Mouse (Mus musculus) hematopoietic multipotent progenitor cell, adult 10-12 weeks (in vitro differentiated cells): ENCODE measurements around the gene Kifc5b. TPM values are rescaled to one million over a fixed set of nuclear protein-coding genes. Genes with fewer than 3 reads are reported as not detected.

ENCODE experiments used
- polyA plus RNA-seq: library from polyadenylated mRNA; stranded (reverse); fragments of >175 nt; gene quantifications from 2 replicates; pipeline ENCODE4 v1.2.3, GENCODE M21; 2012; ENCODE audit warnings: low replicate concordance

Gene Kifc5b
- polyA plus RNA-seq, result 7.0 and 12.9 TPM in 2 replicates

DNA sequence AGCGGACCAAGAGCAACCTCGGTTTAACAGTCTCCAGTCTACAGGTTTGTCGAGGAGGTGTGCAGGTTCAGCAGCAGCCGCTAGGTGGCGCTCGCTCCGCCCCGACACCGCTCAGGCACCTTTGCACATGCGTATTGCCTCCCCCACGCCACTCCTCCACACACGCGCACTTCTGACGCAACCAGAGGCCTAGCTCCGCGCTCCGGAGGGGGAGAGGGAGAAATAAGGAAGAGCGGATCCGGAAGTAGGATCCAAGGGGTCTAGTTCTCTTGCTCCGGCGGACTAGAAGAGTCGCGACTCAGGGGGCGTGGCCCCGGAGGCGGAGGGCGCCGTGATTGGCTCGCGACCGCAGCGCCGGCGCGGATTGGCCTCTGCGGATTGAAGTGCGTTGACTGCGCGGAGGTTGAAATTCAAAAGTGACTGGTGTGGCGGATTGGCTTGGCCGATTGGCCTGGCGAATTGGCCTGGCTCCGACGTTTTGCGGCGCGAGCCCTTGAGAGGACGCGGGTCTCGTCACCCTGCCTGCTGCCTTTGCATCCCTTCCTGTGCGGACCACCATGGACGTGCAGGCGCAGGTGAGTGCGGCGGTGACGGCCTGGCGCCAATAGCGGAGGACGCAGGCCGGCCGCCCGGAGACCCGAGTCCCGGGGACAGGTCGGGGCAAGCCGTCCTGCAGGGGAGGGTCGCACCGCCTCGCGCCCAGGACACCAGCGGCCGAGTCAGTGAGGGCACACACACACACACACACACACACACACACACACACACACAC is at the start of gene Kifc5b:
TSS of gene Kifc5b (plus strand) at position 381 of the 772 bp plus-strand sequence.

DNA sequence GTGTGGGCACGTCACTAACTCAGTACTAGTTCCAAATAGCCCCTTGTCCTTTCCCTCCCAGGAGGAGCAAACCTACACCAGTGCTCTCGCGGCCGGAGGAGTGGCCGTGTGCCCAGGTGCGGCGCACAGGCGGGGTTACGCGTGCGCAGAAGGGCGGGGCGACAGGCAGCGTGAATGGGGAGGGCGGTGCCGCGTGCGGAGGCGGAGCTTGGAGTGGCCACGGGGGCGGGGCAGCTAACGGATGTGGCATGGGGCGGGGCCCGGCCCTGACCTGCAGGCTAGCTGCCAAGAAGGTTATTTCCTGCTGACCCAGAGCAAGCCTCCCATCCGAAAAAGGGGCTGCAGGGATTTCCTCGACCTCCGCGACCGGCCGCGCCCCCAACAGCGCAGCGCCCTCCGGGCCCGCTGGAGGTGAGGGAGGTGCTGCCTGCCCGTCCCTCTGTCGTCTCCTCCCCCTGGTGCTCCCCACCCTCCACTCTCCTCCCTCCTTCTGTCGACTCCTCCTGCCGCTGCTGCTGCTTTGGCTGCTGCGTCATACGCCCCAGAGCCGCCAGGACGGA is 16.0 kb downstream of the Kifc5b start, which contains the start of gene Phf1:
TSS of gene Phf1 (plus strand) at position 214 of the 560 bp plus-strand sequence.

DNA sequence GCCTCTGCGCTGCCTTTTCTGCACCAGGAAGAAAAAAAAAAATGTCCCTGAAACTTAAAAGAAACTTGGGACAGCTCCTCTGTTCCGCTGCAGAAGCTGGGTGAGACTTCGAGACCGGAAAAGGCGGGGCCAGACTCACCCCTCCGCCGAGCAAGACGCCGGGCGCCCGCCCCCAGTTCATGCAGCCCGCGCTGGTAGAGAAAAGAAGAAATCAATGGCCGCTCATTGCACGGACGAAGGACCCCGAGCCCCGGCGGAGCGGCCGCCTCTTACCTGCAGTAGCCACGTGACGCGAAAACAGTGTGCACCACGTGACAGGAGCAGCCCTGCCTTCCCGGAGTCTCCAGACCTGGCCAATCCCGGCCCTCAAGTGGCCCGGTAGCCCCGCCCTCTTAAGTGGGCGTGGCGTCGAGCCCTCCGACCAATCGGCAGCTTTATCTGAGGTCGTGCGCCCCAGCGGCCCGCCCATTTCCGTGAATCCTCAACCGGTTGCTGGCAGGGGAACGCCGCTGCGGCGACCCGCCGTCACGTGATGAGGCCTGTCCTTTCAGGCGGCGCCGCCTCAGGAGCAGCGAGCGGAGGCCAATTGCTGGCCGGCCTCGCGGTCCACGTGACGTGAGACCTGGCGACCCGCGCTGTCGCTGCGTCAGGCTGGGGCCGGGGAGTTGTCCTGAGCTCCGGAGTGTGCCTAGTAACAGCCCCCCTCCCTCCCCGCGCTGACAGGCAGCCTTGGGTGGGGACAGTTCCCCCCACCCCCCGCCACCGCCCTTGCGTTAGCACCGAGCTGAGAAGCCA is 22.5 kb downstream of the Kifc5b start, which contains the start of gene Cuta:
TSS of gene Cuta (minus strand) at position 392 of the 795 bp plus-strand sequence.

DNA sequence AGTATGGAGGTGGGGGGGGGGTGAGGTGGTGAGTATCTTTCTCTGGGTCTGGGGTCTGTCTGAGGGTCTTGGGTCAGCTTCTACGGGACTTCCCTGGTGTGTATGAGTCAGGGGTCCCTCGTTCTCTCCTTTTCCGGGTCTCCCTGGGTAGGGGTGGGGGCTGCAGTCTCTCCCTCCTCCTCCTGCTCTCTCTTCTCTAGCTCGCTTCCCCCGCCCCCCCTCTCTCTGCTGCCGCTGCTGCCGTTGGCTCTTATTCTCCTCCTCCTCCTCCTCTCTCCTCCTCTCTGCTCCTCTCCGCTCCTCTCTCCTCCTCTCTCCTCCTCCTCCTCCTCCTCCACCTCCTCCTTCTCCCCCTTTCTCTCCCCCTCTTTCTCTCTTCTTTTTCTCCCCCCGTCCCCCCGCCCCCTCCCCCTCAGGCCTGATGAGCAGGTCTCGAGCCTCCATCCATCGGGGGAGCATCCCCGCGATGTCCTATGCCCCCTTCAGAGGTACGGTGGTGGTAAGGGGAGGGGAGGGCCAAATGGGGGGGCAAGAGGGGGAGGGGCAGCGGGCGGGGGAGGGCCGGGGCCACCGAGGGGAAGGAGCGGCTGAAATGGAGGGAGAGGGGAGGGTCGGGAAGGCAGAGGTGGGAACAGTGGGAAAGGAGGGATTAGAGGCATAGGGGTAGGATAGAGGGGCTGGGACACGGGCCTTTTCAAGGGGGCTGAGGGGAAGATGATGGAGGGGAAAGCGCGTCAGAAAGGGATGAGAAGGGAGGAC is 24.3 kb downstream of the Kifc5b start, which contains the start of gene Syngap1:
TSS of gene Syngap1 (plus strand) at position 223 of the 759 bp plus-strand sequence.

DNA sequence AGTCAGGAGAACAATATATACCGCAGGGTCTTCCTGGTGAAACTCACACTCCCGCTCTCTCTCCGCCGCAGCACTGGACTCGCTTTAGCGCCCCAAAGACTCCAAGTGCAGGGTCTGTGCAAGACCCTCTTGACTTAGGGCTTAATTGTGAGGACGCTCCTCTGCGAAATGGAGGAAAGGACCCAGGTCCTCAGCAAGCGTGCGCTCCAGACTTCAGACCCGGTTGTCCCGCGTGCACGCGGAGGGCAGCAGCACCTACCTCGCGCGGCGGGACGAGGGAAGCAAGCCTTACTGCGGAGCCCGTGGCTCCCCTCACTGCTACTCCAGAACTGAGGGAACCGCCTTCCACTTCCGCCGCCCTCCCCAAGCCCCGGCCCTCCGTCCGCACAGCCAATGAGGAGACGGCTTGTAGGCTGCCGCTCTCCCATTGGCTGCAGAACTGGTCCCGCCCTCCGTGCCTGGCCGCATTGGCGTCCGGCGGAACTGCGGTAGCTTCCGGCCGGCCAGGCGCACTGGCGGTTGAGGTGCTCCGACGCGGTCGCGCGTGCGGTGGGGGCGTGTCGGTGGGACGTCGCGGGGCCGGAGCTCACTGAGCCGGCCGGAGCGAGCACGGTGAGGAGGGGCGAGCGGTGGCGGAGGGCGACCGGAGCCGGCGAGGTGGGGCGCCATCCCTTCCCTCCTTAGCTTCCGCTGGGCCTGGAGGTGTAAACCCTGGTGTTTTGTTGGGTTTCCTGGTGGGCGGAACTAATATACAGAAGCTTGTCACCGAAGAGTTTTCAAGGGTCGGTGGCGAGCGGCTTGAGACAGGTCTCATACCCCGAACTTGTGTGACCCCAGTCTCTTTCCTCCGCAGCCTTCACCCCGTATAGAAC is 56.0 kb downstream of the Kifc5b start, which contains the start of gene Zbtb9:
TSS of gene Zbtb9 (plus strand) at position 465 of the 872 bp plus-strand sequence.

Other genes with a start within 250 kb of the Kifc5b start
- 4.1 and 10.7 TPM in 2 replicates for gene Crebrf, start 201.4 kb upstream of the Kifc5b start, polyA plus RNA-seq
- 25.4 and 35.8 TPM in 2 replicates for gene Bnip1, start 136.0 kb upstream of the Kifc5b start, polyA plus RNA-seq
- 0.53 and 1.3 TPM in 2 replicates for gene Nkx2-5, start 72.1 kb upstream of the Kifc5b start, polyA plus RNA-seq
- 397 and 1,097 TPM in 2 replicates for gene Phf1, start 16.0 kb downstream of the Kifc5b start, polyA plus RNA-seq
- gene Cuta, start 22.5 kb downstream of the Kifc5b start, polyA plus RNA-seq, result 223 and 274 TPM in 2 replicates
- gene Syngap1, start 24.2 kb downstream of the Kifc5b start, polyA plus RNA-seq, result 3.4 and 4.3 TPM in 2 replicates
- 12.2 and 19.1 TPM in 2 replicates for gene Zbtb9, start 56.1 kb downstream of the Kifc5b start, polyA plus RNA-seq
- gene Bak1, start 111.9 kb downstream of the Kifc5b start, polyA plus RNA-seq, result 108 and 139 TPM in 2 replicates
- gene Itpr3, start 140.2 kb downstream of the Kifc5b start, polyA plus RNA-seq, result 56.3 and 104 TPM in 2 replicates
- 96.9 and 133 TPM in 2 replicates for gene Uqcc2, start 216.8 kb downstream of the Kifc5b start, polyA plus RNA-seq